Mouse (Mus musculus) stomach, postnatal 0 days (tissue): Measurements from ENCODE around the gene Gm45618.

ENCODE experiments used
- CTCF ChIP-seq: IDR thresholded peaks from 2 replicates; pipeline ENCODE4 v1.5.1; 2016; ENCODE audit warnings: antibody characterized with exemption, low read depth, mild to moderate bottlenecking, moderate library complexity
- EP300 ChIP-seq: optimal IDR thresholded peaks from 2 replicates; pipeline ENCODE3; 2016; ENCODE audit warnings: antibody characterized with exemption

DNA sequence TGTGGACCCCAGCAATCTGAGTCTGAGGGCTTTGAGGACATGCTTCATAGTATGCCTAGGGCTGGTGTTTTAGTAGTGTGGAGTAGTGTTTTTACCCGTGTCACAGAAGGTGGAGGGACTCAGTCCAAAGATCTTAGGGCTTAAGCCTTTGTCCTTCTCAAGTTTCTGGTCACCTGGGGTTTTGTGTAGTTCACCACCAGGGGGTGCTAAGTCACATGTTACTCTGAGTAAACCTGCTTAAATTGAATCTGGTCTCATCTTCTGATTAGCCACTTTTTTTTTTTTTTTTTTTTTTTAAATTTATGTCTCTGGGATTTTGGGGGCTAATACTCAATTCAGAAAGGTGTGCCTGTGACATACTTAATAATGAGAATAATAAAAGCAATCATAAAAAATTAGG, 25.5 kb upstream of the Gm45618 start:
- peak; percentile 77 for TF ChIP-seq CTCF
- TF ChIP-seq EP300 = no peak
